ENCODE assay signal across 16 mouse cellular contexts in the genomic region with DNA sequence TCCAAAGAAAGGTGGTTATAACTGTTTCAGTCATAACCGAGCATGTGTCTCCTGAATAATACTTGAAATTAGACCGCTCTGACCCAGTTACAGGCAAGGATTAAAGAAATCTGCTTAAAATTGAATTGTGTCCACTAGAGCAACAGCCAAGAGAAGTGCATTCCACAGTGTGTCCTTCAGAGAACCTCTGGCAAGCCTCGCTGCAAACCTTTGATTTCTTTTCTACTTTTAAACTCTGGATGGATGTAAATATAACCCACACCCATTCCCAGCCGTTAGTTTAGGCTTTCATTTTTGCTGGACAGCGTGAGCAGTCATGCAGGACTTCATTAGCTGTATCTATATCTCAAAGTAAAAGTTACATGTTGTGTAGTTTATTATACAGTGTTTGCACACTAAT. TPM values are rescaled to one million over a fixed set of nuclear protein-coding genes. Genes with fewer than 3 reads are reported as not detected.
DNase-seq lines count a peak whose midpoint lies in the region; ATAC-seq lines count a peak whose summit lies in the region.
"Had no signal": no experiment of that assay in that cellular context is flagged by ENCODE, and none has a peak within 500 bp of the region (broad histone marks: within the 10 kb centered on the region; RNA-seq: fewer than 3 reads in every experiment).

No protein-coding gene starts in this region.

- H3K36me3 ChIP-seq in heart, embryonic 15.5 days, result no peaks in the 10 kb centered on the region
- no peaks in the 10 kb centered on the region for H3K36me3 ChIP-seq in limb, embryonic 15.5 days
- H3K36me3 ChIP-seq in midbrain, embryonic 15.5 days (replicated peaks), result no peaks in the 10 kb centered on the region
- H3K36me3 ChIP-seq: midbrain, embryonic 13.5 days; neural tube, embryonic 15.5 days had no signal

- H3K9me3 ChIP-seq in heart, embryonic 15.5 days (replicated peaks), result no peaks in the 10 kb centered on the region
- no peaks in the 10 kb centered on the region for H3K9me3 ChIP-seq in limb, embryonic 15.5 days
- no peaks in the 10 kb centered on the region for H3K9me3 ChIP-seq in midbrain, embryonic 15.5 days
- H3K9me3 ChIP-seq: forebrain, embryonic 13.5 days; midbrain, embryonic 13.5 days; neural tube, embryonic 15.5 days had no signal

- H3K27me3 ChIP-seq in heart, embryonic 15.5 days, result no peaks in the 10 kb centered on the region
- no peaks in the 10 kb centered on the region for H3K27me3 ChIP-seq in limb, embryonic 15.5 days
- H3K27me3 ChIP-seq in midbrain, embryonic 15.5 days (replicated peaks), result no peaks in the 10 kb centered on the region
- H3K27me3 ChIP-seq: CH12.LX; forebrain, embryonic 13.5 days; midbrain, embryonic 13.5 days; neural tube, embryonic 15.5 days had no signal

- H3K27ac ChIP-seq in brown adipose tissue, adult 24 weeks (replicated peaks; ENCODE audit: low read depth, low read length), result 0 out of 2 replicates have a peak overlapping the region, but pooled peaks have one; percentile 53
- H3K27ac ChIP-seq in heart, embryonic 15.5 days, result peak overlapping the region; percentile 77
- H3K27ac ChIP-seq in limb, embryonic 15.5 days, result peak overlapping the region; percentile 38
- no peak overlapping the region for H3K27ac ChIP-seq in midbrain, embryonic 15.5 days
- H3K27ac ChIP-seq: forebrain, embryonic 13.5 days; hindbrain, postnatal 0 days; midbrain, embryonic 13.5 days; neural tube, embryonic 15.5 days had no signal

- H3K4me2 ChIP-seq in heart, embryonic 15.5 days, result peak overlapping the region; percentile 39
- H3K4me2 ChIP-seq in limb, embryonic 15.5 days, result no peak overlapping the region
- H3K4me2 ChIP-seq in midbrain, embryonic 15.5 days, result no peak overlapping the region
- H3K4me2 ChIP-seq: forebrain, embryonic 13.5 days; midbrain, embryonic 13.5 days; neural tube, embryonic 15.5 days had no signal

- DNase-seq in kidney, adult 11 months, result peak; percentile 54
- DNase-seq in kidney, postnatal 25 days, result no peak
- DNase-seq in ovary, postnatal 36 days (ENCODE audit: low spot score), result no peak
- DNase-seq: cerebellum, adult 2 months; gastrocnemius, postnatal 25 days; lung, adult 18-20 months; right cerebral cortex, postnatal 14 days had no signal

- H3K4me1 ChIP-seq in brown adipose tissue, adult 24 weeks (ENCODE audit: control insufficient read depth, insufficient read depth, insufficient read length, low read length), result peaks cover 6% of the 10 kb centered on the region
- H3K4me1 ChIP-seq in heart, embryonic 15.5 days (replicated peaks), result peaks cover 8% of the 10 kb centered on the region; the same call in 1 of the 2 replicates
- H3K4me1 ChIP-seq in limb, embryonic 15.5 days, result no peaks in the 10 kb centered on the region
- H3K4me1 ChIP-seq in midbrain, embryonic 15.5 days, result no peaks in the 10 kb centered on the region
- H3K4me1 ChIP-seq: forebrain, embryonic 13.5 days; midbrain, embryonic 13.5 days; neural tube, embryonic 15.5 days had no signal

- H3K9ac ChIP-seq in heart, embryonic 15.5 days, result no peak overlapping the region
- no peak overlapping the region for H3K9ac ChIP-seq in limb, embryonic 15.5 days
- no peak overlapping the region for H3K9ac ChIP-seq in midbrain, embryonic 15.5 days
- H3K9ac ChIP-seq: forebrain, embryonic 13.5 days; midbrain, embryonic 13.5 days; neural tube, embryonic 15.5 days had no signal

- H3K4me3 ChIP-seq in brown adipose tissue, adult 24 weeks (ENCODE audit: insufficient read depth, low read depth, low read length), result no peak overlapping the region
- H3K4me3 ChIP-seq in heart, embryonic 15.5 days, result no peak overlapping the region
- H3K4me3 ChIP-seq in limb, embryonic 15.5 days, result no peak overlapping the region
- no peak overlapping the region for H3K4me3 ChIP-seq in midbrain, embryonic 15.5 days
- H3K4me3 ChIP-seq: forebrain, embryonic 13.5 days; midbrain, embryonic 13.5 days; neural tube, embryonic 15.5 days had no signal

- no peak; the same call in 1 of the 2 replicates for ATAC-seq in heart, embryonic 15.5 days (replicated peaks; ENCODE audit: insufficient number of reproducible peaks, insufficient read depth, low FRiP score, low read depth)
- no peak for ATAC-seq in limb, embryonic 15.5 days (ENCODE audit: insufficient number of reproducible peaks, low FRiP score, low TSS enrichment, low read depth)
- no peak for ATAC-seq in midbrain, embryonic 15.5 days (replicated peaks)
- ATAC-seq: forebrain, embryonic 13.5 days; hindbrain, postnatal 0 days; midbrain, embryonic 13.5 days had no signal

- 38% methylated on average over 5 of the region's 5 CpGs for WGBS in heart, embryonic 15.5 days
- 38% methylated on average over 5 of the region's 5 CpGs for WGBS in limb, embryonic 15.5 days
- WGBS in midbrain, embryonic 15.5 days, result 64% methylated on average over 5 of the region's 5 CpGs

RNA-seq across cellular contexts. Expression of a gene that starts 17.6 kb away (rescaled TPM):
- 0.50 TPM in 1 of 2 replicates, not detected in the other for polyA plus RNA-seq in brown adipose tissue, adult 24 weeks (2012; ENCODE audit: insufficient read depth, insufficient read length, missing spikeins)
- 3.0 and 3.2 TPM in 2 replicates for polyA plus RNA-seq in heart, embryonic 15.5 days (2015; fragmentation: Nextera tagmentation; extraction: Ambion mirVana)
- polyA plus RNA-seq in limb, embryonic 15.5 days (2015; fragmentation: Nextera tagmentation; extraction: Ambion mirVana), result 1.0 and 1.2 TPM in 2 replicates
- 1.3 and 1.4 TPM in 2 replicates for polyA plus RNA-seq in midbrain, embryonic 15.5 days (2015; fragmentation: Nextera tagmentation; extraction: Ambion mirVana)
